Mouse (Mus musculus): ENCODE results near the gene Gm340. TPM values are rescaled to one million over a fixed set of nuclear protein-coding genes. Genes with fewer than 3 reads are reported as not detected.

The Gm340 gene
- polyA plus RNA-seq, 1 experiment from 2014 or later, result 1.1 TPM

- no peaks in the 10 kb centered on the region for H3K4me1 ChIP-seq (replicated peaks)
- H3K9ac ChIP-seq, result no peak overlapping the region
- no peak overlapping the region for H3K27ac ChIP-seq (replicated peaks)
- H3K27me3 ChIP-seq, result no peaks in the 10 kb centered on the region
- 56% methylated on average over 11 of the region's 11 CpGs for WGBS (ENCODE audit: insufficient replicate concordance)
- no peaks in the 10 kb centered on the region for H3K36me3 ChIP-seq (replicated peaks)
- no peak overlapping the region for H3K4me3 ChIP-seq (replicated peaks)
- H3K9me3 ChIP-seq (replicated peaks), result no peaks in the 10 kb centered on the region
- no peak for ATAC-seq (ENCODE audit: insufficient read depth)
- H3K4me2 ChIP-seq, result no peak overlapping the region
These were observed 33.5 kb downstream of the Gm340 start for GRCm38 (mm10) chr19:41615606-41616224.

DNA sequence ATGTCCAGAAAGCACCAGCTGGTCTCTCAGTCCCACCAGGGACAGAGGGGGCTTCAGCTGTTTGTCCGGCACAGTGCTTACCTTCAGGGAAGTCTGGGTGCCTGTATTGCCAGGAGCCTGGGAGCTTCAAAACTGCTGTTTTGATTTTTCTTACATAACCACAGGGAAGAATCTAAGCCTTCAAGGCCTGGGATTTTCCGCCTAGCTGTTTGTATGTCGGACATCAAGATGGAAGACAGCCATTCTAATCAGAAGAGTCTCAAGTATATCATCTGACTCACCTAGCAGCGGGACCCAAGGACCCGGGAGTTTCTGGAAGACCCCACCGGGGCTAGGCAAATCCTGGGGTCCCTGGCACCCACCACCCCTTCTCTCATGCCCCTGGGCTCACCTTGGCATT, 34.1 kb downstream of the Gm340 start:
- 70% methylated on average over 6 of the region's 6 CpGs for WGBS (ENCODE audit: insufficient replicate concordance)
- H3K27ac ChIP-seq (replicated peaks), result no peak overlapping the region

DNA sequence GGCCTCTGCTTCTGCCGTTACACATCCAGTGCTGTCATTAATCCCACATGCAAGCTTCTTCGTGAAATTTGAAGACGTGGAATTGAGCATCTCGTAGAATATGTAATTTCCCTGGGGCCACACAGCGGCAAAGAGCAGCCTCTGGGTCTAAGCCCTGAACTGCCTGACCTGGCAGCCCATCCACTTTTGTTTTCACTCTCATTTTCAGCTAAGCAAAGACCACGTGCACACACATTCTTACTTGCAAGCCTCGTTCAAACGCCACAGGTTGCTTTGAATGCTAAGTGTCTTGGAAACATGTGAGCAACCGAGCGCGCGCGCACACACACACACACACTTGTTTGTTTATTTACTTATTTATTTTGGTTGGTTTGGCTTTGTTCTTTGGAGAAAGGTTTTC, 34.9 kb downstream of the Gm340 start:
- H3K27me3 ChIP-seq, result no peaks in the 10 kb centered on the region
- no peak overlapping the region for H3K4me3 ChIP-seq (replicated peaks)
- H3K9ac ChIP-seq, result no peak overlapping the region
- H3K4me2 ChIP-seq, result no peak overlapping the region
- no peaks in the 10 kb centered on the region for H3K9me3 ChIP-seq (replicated peaks)
- ATAC-seq (ENCODE audit: insufficient read depth), result no peak
- no peak overlapping the region for H3K27ac ChIP-seq (replicated peaks)
- H3K36me3 ChIP-seq (replicated peaks), result no peaks in the 10 kb centered on the region
- H3K4me1 ChIP-seq (replicated peaks), result no peaks in the 10 kb centered on the region
- 81% methylated on average over 13 of the region's 13 CpGs for WGBS (ENCODE audit: insufficient replicate concordance)

More for the DNA sequence above, 34.1 kb downstream of the Gm340 start:
- no peaks in the 10 kb centered on the region for H3K9me3 ChIP-seq (replicated peaks)
- no peak overlapping the region for H3K4me2 ChIP-seq
- no peak overlapping the region for H3K9ac ChIP-seq
- ATAC-seq (ENCODE audit: insufficient read depth), result no peak
- no peaks in the 10 kb centered on the region for H3K27me3 ChIP-seq
- H3K36me3 ChIP-seq (replicated peaks), result no peaks in the 10 kb centered on the region
- no peaks in the 10 kb centered on the region for H3K4me1 ChIP-seq (replicated peaks)
- no peak overlapping the region for H3K4me3 ChIP-seq (replicated peaks)

- Histone ChIP-seq H3K36me3 (replicated peaks) (no peaks in the 10 kb centered on the region), H3K4me1 (replicated peaks) (no peaks in the 10 kb centered on the region), H3K4me3 (replicated peaks) (no peak overlapping the region), H3K27me3 (no peaks in the 10 kb centered on the region), H3K27ac (replicated peaks) (no peak overlapping the region), H3K9ac (no peak overlapping the region), H3K4me2 (no peak overlapping the region), H3K9me3 (replicated peaks) (no peaks in the 10 kb centered on the region)
- no peak for ATAC-seq (ENCODE audit: insufficient read depth)
- 50% methylated on average over 6 of the region's 6 CpGs for WGBS (ENCODE audit: insufficient replicate concordance)
These were observed 36.0 kb downstream of the Gm340 start for GRCm38 (mm10) chr19:41618153-41618657.

- Histone ChIP-seq H3K27ac (replicated peaks) (no peak overlapping the region), H3K9ac (no peak overlapping the region), H3K9me3 (replicated peaks) (no peaks in the 10 kb centered on the region), H3K27me3 (no peaks in the 10 kb centered on the region), H3K36me3 (replicated peaks) (no peaks in the 10 kb centered on the region), H3K4me2 (no peak overlapping the region), H3K4me3 (replicated peaks) (no peak overlapping the region), H3K4me1 (replicated peaks) (no peaks in the 10 kb centered on the region)
- 64% methylated on average over 19 of the region's 19 CpGs for WGBS (ENCODE audit: insufficient replicate concordance)
- no peak for ATAC-seq (ENCODE audit: insufficient read depth)
These were observed 36.7 kb downstream of the Gm340 start for GRCm38 (mm10) chr19:41618771-41619385.

DNA sequence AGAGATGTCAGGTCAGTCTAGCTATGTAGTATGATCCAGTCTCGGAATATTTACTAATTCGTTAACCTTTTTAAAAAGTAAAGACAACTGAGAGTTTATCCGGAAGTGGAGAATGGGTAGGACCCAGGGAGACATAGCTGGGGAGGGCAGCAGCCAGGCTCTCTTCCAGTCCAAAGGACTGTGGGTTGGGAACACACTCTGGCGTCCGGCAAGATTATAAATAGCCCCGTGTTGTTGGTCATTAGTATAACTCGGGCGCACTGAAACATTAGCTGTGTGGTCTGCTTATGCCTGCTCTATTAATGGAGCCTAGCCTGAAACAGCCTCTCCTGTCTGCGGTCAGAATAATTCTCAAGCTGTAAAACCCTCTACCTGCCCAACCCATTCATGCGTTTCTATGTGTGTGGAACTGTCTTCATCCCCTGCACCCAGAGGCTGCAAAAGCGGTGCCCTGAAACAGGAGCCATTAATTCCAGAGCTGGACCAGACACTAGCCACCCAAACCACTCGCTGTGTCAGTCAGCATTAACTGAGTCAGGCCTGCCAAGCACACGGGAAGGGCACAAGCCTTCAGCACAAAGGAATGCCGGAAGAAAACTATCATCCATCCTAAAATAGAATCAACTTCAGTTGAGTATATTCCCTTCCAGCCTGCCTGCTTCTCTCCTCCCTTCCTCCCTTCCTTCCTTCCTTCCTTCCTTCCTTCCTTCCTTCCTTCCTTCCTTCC, 38.4 kb downstream of the Gm340 start:
- Histone ChIP-seq H3K4me1 (replicated peaks) (no peaks in the 10 kb centered on the region), H3K9me3 (replicated peaks) (no peaks in the 10 kb centered on the region), H3K9ac (no peak overlapping the region), H3K27me3 (no peaks in the 10 kb centered on the region), H3K4me3 (replicated peaks) (no peak overlapping the region), H3K36me3 (replicated peaks) (no peaks in the 10 kb centered on the region), H3K27ac (replicated peaks) (no peak overlapping the region), H3K4me2 (no peak overlapping the region)
- WGBS (ENCODE audit: insufficient replicate concordance), result 64% methylated on average over 14 of the region's 14 CpGs
- ATAC-seq (ENCODE audit: insufficient read depth), result no peak

GRCm38 (mm10) chr19:41628970-41629369, 46.8 kb downstream of the Gm340 start:
- no peak overlapping the region for H3K4me3 ChIP-seq (replicated peaks)
- 76% methylated on average over 11 of the region's 11 CpGs for WGBS (ENCODE audit: insufficient replicate concordance)
- no peak overlapping the region for H3K9ac ChIP-seq
- H3K36me3 ChIP-seq (replicated peaks), result no peaks in the 10 kb centered on the region
- no peaks in the 10 kb centered on the region for H3K4me1 ChIP-seq (replicated peaks)
- no peak overlapping the region for H3K27ac ChIP-seq (replicated peaks)
- no peaks in the 10 kb centered on the region for H3K9me3 ChIP-seq (replicated peaks)
- H3K4me2 ChIP-seq, result no peak overlapping the region
- no peaks in the 10 kb centered on the region for H3K27me3 ChIP-seq
- ATAC-seq (ENCODE audit: insufficient read depth), result no peak

DNA sequence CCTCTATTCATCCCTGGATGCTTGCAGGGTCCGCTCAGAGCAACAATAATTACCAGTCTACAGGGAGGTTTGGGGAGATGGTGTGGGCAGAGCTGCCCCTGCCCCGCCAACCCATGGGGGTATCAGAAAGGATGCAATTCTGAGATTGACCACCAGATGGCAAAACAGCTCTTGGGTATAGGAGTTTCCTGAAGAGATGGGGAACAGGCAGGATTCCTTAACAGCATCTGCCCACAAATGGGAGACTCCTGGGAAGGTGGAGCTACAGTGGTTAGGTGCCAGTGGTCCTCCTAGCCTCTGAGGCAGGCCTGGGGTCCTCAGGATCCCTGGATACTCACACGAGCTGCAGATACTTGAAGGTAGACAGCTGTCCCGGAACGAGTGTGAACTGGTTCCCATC, 47.4 kb downstream of the Gm340 start:
- Histone ChIP-seq H3K4me2 (no peak overlapping the region), H3K9ac (no peak overlapping the region), H3K27ac (replicated peaks) (no peak overlapping the region), H3K36me3 (replicated peaks) (no peaks in the 10 kb centered on the region), H3K4me1 (replicated peaks) (no peaks in the 10 kb centered on the region), H3K4me3 (replicated peaks) (no peak overlapping the region), H3K27me3 (no peaks in the 10 kb centered on the region), H3K9me3 (replicated peaks) (no peaks in the 10 kb centered on the region)
- ATAC-seq (ENCODE audit: insufficient read depth), result no peak
- WGBS (ENCODE audit: insufficient replicate concordance), result 35% methylated on average over 5 of the region's 5 CpGs

DNA sequence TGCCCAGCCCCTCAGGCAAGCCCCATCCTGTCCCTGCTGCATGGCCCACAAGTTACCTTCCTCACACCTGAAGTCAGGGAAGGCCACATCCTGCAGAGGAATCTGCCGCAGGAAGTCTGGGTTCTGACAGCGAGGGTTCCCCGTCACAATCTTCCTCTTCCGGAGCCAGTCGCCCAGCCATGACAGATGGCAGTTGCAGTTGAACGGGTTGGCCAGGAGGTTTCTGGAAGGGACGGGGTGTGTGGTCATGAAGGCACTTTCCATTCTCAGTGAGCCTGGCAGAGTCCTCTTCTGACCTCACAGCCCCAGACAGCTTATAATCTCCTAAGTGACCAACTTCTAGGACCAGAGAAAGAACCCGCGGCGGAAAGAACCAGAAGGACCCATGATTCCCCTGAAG, 51.9 kb downstream of the Gm340 start:
- Histone ChIP-seq H3K27ac (replicated peaks) (no peak overlapping the region), H3K4me1 (replicated peaks) (no peaks in the 10 kb centered on the region), H3K9me3 (replicated peaks) (no peaks in the 10 kb centered on the region), H3K4me2 (no peak overlapping the region), H3K36me3 (replicated peaks) (no peaks in the 10 kb centered on the region), H3K27me3 (no peaks in the 10 kb centered on the region), H3K9ac (no peak overlapping the region), H3K4me3 (replicated peaks) (no peak overlapping the region)
- WGBS (ENCODE audit: insufficient replicate concordance), result 53% methylated on average over 10 of the region's 10 CpGs
- no peak for ATAC-seq (ENCODE audit: insufficient read depth)

GRCm38 (mm10) chr19:41634999-41635398, 52.8 kb downstream of the Gm340 start:
- Histone ChIP-seq H3K9ac (no peak overlapping the region), H3K4me2 (no peak overlapping the region), H3K36me3 (replicated peaks) (no peaks in the 10 kb centered on the region), H3K27me3 (no peaks in the 10 kb centered on the region), H3K9me3 (replicated peaks) (no peaks in the 10 kb centered on the region), H3K4me1 (replicated peaks) (no peaks in the 10 kb centered on the region), H3K27ac (replicated peaks) (no peak overlapping the region), H3K4me3 (replicated peaks) (no peak overlapping the region)
- ATAC-seq (ENCODE audit: insufficient read depth), result no peak
- WGBS (ENCODE audit: insufficient replicate concordance), result 61% methylated on average over 6 of the region's 6 CpGs
